Mouse (Mus musculus) CH12.LX (cell line): ENCODE measurements around the gene Cd248.

Experiments used
- TCF12 ChIP-seq: IDR thresholded peaks from 2 replicates; pipeline ENCODE4 v1.6.1; 2014; ENCODE audit warnings: low read depth, mild to moderate bottlenecking, inconsistent platforms, low read length, improper control_type of control experiment
- ZNF384 ChIP-seq: IDR thresholded peaks from 2 replicates; pipeline ENCODE4 v1.6.1; 2012; ENCODE audit warnings: low read depth, low read length, improper control_type of control experiment, inconsistent platforms

DNA sequence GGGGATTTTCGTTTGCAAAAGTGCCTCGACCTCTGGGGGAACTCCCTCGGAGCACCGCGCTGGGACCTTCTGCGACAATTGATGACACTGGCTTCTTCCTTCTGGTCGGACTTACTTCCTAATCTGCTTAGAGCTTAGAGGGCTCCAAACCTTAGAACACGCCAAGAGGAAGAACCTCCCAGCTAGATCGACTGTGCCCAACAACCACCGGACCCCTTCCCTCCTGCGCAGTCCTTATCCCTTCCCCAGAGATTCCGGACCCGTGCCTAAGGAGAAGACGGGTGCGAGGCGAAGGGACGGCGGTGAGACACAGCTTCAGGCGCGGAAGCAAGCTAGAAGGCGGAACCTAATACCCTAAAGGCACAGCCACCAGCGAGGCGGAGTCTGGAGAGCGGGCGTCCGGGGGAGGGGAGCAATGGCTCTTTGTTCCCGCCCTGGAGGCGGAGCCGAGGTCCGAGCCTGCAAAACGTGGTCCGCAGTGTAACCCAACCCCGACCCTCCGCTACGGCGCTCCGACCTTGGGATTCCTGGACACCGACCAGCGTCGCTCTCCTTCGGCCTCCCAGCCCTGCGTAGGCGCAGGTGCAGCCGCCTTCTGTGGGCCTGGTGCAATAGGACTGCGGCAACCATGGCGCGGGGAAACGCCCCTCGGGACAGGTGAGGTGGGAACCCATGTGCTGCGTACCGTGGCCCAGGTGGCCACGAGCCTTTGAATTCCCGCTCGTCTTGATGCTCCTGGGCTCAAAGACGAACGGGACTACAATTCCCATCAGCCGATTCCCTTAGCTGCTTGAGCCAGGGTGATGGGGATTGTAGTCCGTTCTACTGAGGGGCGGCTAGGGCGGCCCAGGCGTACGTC lies 44.0 kb upstream of the Cd248 start, which contains the start of gene Slc29a2:
- TF ChIP-seq ZNF384 (no peak), TCF12 (no peak)
